Mouse (Mus musculus): ENCODE results near the gene Mog.
"Not testable (repeated sequence)": the region's sequence is repeated elsewhere in the genome, so short reads cannot be mapped to it uniquely, and the experiment has no call there.

Mog gene

DNA sequence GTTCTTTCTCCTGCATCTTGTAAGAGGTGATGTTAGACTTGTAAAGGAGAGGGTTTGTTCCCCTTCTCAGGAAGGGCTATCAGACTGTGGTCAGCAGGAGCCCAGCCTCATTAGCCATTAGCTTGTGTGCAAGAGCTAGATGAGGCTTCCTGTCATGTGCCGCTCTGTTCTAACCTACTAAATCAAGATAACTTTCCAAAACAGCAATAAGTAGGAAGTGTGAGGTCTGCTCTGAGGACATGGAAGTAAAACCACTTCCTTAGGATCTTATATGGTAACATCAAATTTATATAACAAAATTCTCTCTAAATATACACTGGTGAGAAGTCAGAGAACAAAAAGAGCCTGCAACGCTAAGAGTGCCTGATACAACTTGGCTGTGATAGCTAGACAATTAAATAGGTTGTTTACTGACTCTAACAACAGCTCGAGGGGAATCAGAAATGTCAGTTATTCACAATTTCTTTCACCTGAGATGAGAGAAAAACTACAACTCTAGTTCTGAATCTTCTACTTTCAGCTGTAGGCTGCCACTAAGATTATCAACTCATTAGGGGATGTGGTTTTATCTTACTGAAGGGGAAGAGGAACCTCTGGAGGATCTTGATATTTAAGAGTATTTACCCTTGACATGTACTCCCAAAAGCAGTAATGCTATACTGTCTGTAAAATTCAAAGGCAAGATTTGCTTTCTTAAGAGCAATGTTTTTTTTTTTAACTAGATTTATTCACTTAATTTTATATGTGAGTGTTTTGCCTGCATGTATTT lies 30.7 kb downstream of the Mog start:
- DNase-seq = no peak

DNA sequence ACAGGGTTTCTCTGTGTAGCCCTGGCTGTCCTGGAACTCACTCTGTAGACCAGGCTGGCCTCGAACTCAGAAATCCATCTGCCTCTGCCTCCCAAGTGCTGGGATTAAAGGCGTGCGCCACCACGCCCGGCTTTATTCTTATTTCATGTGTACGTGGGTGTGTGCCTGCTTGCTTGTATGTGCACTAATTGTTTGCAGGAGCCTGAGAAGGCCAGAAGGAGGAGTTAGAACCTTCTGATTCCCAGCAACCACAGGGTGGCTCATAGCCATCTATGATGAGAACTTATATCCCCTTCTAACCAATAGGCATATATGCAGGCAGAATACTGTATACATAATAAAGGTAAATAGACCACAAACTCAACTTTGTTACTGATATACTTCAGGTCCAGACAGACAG lies 32.6 kb downstream of the Mog start:
- DNase-seq = not testable (repeated sequence)

DNA sequence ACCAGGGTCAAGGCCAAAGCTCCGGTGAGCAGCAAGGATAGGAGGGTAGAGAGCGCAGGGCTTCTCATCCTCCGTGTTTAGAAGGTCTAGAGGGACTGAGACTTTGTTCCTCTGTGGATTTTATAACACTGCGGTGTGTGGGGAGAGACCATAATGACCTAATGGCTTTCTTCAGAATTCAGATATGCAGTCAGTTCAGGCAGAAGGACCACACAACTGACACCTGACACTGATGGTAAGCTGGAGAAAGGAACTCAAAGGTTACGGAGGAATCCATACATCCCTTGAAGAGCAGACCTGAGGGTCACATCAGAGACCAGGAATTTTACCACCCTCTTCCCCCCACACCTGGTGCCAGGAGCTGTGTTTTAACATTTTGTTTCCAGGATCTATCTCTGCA lies 33.8 kb downstream of the Mog start, which contains the start of gene H2-M5:
TSS of gene H2-M5 (minus strand) at position 101 of the 400 bp plus-strand sequence.
- DNase-seq = no peak

DNA sequence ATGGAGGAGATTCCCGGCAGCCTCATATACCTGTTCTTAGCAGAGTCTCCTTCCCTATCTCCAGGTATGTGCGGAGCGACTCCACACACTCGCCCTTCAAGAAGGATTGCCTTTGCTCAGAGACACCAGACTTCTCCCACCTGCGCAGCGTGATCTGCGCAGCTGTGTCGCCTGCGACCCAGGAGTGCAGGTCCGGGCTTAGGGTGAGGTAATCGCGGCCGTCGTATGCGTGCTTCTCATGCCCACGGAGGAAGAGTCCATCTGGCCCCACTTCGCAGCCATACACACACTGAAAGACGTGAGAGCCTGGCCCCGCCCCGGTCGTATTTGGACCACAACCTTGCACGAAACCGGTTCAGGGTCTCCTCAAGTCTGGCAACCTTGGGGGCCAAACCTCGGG lies 34.7 kb downstream of the Mog start:
- no peak for DNase-seq

DNA sequence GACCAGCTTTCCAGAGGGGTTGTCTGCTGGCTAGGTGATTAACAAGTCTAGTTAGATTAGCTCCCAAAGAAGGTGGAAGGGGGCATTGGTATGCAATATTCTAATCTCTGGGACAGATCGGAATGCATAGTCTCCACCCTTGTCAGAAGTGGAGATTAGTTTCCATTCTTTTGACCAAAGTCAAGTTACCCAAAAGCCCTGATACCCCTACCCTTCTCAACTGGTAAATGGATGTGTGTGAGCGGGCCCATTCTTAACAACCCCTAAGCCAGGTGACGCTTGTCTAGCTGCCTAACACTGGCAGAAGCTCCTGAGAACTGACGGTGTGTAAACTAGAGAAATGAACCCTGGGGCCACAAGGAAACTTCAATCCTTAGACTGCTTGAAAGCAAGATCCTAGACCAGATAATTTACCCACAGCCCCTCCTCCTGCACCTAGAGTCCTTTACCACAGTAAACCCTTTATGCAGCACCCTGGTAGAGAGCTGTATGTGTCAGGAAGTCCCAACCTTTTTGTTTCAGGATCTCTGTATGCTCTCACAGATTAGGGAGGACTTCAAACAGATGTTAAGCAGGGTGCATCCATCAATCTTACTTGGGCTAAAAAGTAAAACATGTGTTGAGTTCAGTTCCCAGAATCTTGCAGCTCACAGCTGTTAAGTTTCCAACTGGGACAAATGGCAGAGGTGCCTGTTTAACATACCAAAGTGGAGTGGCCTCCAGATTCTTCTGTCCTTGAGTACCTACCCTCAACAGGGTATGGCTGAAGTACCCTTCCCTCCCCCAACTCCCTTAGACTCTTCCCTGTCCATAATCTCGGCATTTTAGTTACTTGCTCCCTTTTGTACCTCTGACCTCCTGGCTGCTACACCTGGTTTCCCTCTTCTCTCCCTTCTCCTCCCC lies 40.7 kb downstream of the Mog start:
- no peak for DNase-seq

DNA sequence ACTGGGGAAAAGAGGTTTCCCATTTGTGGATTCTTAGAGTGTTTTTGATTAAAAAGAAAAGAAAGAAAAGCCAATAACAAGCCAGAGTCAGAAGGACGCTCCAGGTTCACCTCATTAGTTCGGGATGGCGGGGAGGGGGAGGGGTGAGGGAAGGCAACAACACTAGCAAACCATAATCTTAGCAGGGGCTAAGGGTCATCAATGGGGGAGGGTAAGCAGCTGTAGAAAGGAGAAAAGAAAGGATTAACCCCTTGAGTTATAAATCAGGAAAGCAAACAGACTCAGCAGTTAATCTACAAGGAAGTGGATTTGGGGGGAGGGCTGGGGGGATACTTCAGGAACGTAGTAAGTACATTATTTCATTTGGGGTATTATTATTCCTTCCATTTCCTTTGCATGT lies 41.4 kb downstream of the Mog start:
- no peak for DNase-seq

DNA sequence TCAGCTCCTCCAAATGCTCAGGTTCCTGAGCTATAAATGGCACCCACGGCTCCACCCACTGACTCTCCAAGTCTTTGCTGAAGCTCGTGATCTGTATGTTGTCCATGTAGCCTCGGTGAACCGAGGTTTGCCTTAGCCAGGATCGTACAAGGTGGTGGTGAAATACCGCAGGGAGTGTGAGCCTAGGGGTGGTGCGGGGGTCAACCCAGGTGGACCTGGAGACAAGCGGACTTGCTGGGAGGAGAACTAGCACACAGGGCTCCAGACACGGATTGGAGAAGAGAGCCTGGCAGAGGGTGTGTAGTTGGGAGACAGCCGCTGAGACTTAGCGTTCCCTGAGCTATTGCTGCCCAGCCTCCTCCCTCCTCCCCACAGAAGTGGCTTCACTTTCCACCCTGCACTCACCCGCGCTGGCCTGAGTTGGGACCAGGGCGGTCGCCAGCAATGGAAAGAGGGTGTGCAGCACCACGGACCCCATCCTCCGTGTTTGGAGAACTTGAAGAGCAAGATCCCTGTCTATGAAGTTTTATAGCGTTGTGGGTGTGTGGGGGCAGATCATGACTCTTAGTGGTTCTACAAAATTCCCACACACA lies 41.9 kb downstream of the Mog start, which contains the start of gene 2410137M14Rik:
TSS of gene 2410137M14Rik (minus strand) at position 17 of the 593 bp plus-strand sequence.
- no peak for DNase-seq

DNA sequence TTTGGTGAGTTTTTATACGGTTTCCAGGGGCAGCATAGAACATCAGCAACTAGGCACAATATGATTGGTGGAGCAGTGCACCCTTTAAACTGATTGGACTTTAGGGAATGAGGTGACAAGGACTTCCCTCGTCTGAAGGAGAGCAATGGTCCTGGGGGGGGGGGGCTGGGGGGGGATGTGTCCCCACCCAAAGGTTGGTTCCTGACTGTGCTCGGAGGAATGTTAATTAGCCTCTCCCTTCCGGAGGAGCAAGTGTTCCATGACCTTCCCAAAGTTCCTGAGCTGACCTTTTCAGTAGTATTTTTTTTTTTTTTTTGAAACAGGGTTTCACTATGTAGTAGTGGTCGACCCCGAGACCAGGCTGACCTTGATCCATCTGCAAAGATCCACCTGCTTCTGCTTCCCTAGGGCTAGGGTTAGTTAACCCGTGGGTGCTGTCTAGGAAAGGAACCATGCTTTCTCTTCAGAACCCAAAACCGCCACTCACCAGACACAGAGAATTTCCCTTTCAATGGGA lies 49.9 kb downstream of the Mog start:
- no peak for DNase-seq

DNA sequence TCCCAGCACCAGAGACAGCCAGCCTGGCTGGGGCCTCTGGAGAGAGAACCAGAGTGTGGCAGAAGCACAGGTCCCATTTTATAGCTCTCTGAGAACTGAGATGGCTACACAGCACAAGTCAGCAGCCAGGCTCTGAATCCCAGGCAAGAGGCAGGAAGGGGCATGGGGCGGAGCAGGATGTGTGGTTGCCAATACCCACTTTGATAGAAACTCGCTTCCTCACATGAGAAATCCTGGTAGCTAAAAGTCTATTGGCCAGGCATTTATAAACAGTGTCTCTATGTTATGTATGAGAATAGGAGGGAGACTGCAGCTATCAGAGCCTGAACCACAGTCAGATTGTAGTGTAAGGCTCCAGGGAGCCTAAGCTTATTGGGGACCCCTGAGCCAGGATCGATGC lies 50.4 kb downstream of the Mog start:
- DNase-seq = no peak

DNA sequence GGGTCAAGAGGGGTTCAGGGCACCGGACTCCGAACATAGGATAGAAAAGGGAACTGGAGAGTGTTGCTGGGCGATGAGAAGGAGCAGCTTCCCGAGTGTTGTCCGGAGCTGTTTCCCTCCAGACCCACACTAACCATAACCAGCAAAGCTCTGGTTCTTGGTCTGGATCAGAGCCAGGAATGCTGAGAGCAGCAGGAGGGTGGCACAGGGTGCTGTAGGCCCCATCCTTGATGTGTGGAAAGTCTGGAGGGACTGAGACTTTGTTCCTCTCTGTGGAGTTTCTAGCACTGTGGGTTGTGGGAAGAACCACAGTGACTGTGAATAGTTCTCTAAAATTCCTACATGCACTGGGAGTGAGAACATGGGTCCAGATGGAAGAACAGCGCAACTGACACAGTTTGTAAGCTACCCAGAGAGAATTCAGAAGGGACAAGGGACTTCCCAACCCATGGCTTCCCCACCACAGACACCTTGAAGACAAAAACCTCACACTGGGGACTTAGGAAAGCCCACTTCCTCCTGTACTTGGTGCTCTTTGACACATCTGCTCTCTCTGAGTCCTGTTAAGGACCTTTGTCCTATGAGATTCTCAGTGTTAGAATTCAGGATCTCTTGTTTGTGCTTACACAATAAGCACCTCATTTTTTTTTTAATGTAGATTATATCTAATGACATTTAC lies 51.9 kb downstream of the Mog start:
- DNase-seq = no peak

DNA sequence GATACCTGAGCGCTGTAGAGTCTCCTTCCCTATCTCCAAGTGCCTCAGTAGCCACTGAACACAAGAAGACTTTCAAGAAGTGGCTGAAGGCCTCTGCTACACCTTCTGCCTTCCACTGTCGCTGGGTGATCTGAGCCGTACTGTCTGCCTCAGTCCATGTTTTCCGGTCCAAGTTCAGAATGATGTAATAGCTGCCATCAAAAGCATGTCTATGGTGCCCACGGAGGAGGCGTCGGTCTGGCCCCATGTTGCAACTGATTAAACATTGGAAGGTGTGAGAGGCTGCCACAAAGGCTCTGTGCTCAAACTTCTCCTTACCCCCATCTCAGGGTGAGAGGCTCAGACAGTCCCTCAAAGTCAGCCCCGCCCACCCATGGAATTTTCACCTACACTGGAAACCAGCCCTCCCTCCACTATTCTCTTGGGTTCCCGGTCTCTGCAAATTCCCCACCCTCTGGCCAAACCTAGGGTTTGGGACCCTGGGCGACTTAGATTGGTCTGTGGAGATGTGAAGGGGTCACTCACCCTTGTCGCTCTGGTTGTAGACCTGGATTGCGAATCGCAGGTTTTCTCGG lies 52.8 kb downstream of the Mog start:
- no peak for DNase-seq

DNA sequence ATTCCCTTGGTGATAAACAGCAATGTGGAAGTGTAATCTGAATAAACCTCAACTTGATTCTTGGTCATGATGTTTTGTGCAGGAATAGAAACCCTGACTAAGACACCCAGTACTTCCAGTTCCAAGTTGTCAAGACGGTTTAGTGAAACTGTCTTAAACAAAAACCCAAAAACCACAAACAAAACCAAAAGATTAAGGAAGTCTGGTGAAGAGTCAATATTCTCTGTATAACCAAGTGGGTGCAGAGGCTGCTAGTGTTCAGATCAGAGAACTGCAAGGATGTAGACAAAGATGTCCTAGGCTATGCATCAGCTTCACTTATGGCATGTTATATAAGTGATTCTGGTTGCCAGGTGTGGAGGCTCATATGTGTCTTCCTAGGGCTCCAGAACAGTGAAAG lies 56.3 kb downstream of the Mog start:
- DNase-seq = no peak

DNA sequence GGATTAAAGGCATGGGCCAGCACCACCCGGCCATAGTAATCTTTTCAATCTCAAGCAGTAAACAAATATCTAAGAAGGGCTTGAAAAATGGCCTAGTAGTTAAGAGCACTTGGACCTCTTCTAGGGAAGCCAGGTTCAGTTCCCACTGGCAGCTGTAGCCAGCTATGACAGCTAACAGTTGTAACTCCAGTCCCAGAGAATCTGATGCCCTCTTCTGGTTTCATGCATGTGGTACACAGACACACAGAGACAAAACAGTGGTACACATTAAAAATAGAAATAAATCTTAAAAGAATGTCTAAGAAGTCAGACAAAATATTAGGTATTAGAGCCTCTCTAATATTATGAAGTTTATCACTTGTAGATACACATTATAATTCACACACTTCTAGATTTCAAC lies 62.1 kb downstream of the Mog start:
- no peak for DNase-seq
